Mouse (Mus musculus) ES-E14 (cell line): Measurements from ENCODE around the gene Nxpe4. TPM values are rescaled to one million over a fixed set of nuclear protein-coding genes. Genes with fewer than 3 reads are reported as not detected.

Source experiments
- DNase-seq: peaks from one replicate; pipeline ENCODE4 v3.0.0-alpha.2; 2013; ENCODE audit warnings: low read depth, low spot score
- H3K27ac ChIP-seq: 2 replicates; pipeline ENCODE4 v1.5.1; 2012; ENCODE audit warnings: low read depth, mild to moderate bottlenecking, low read length, moderate library complexity, mixed read lengths; ENCODE audit not compliant: poor library complexity, insufficient read depth, severe bottlenecking
- H3K36me3 ChIP-seq: 2 replicates; pipeline ENCODE4 v1.6.1; 2012; ENCODE audit warnings: mild to moderate bottlenecking, low read length, moderate library complexity, mixed read lengths; ENCODE audit not compliant: control insufficient read depth, poor library complexity, insufficient read depth, severe bottlenecking
- H3K4me1 ChIP-seq, 2 experiments: fragments of 150-350 bp in 1 of 2; sonication (generic) in 1 of 2; 2 replicates each; pipeline ENCODE4 v1.6.1; 2012; ENCODE audit warnings: low read length in 2 of 2, mild to moderate bottlenecking in 1 of 2, mixed read lengths in 1 of 2; ENCODE audit not compliant: control insufficient read depth in 2 of 2, insufficient read depth in 2 of 2, poor library complexity in 1 of 2
- H3K4me3 ChIP-seq, 2 experiments: fragments of 150-350 bp in 1 of 2; sonication (generic) in 1 of 2; 2 replicates each; pipeline ENCODE4 v1.5.1; 2012; ENCODE audit warnings: low read length in 2 of 2, low read depth in 1 of 2, mild to moderate bottlenecking in 1 of 2, mixed read lengths in 1 of 2; ENCODE audit not compliant: insufficient read depth in 1 of 2, poor library complexity in 1 of 2, severe bottlenecking in 1 of 2
- H3K9ac ChIP-seq: 2 replicates; pipeline ENCODE4 v1.6.1; 2012; ENCODE audit warnings: low read depth, mild to moderate bottlenecking, low read length, mixed read lengths; ENCODE audit not compliant: poor library complexity, insufficient read depth, severe bottlenecking
- H3K9me3 ChIP-seq: fragments of 150-350 bp; sonication (generic); 2 replicates; pipeline ENCODE4 v1.6.1; 2012; ENCODE audit warnings: low read depth, mild to moderate bottlenecking, low read length; ENCODE audit not compliant: control insufficient read depth, insufficient read depth
- CHD2 ChIP-seq: IDR thresholded peaks from 2 replicates; pipeline ENCODE4 v1.6.1; 2014; ENCODE audit warnings: mild to moderate bottlenecking, low read depth, low read length, inconsistent platforms
- HCFC1 ChIP-seq: IDR thresholded peaks from 2 replicates; pipeline ENCODE4 v1.6.1; 2012; ENCODE audit warnings: low read length, inconsistent platforms, borderline replicate concordance; ENCODE audit not compliant: insufficient read depth
- MAFK ChIP-seq: IDR thresholded peaks from 2 replicates; pipeline ENCODE4 v1.6.1; 2014; ENCODE audit warnings: mild to moderate bottlenecking, low read depth, low read length, inconsistent platforms; ENCODE audit not compliant: insufficient read depth
- ZC3H11A ChIP-seq: IDR thresholded peaks from 2 replicates; pipeline ENCODE4 v1.6.1; 2012; ENCODE audit warnings: low read depth, mild to moderate bottlenecking, inconsistent platforms, low read length, borderline replicate concordance
- ZNF384 ChIP-seq: IDR thresholded peaks from 2 replicates; pipeline ENCODE4 v1.6.1; 2012; ENCODE audit warnings: low read depth, low read length, inconsistent platforms
- in situ Hi-C, 2 experiments: fragments of 600-800 bp; cut with MboI; formaldehyde crosslinking; loops; one replicate each; pipeline ENCODE4 v1.15.1; 2025; ENCODE audit warnings: low sequenced_read_pairs in 2 of 2, inconsistent platforms in 1 of 2; ENCODE audit not compliant: unreplicated experiment in 2 of 2
- total RNA-seq: library from RNA; depleted of rRNA; stranded (reverse); fragments of 300-350 nt; gene quantifications from 2 replicates; pipeline ENCODE4 v1.2.3, GENCODE M21; 2012

Gene Nxpe4
- total RNA-seq, 1 experiment = 0.94 TPM

DNA sequence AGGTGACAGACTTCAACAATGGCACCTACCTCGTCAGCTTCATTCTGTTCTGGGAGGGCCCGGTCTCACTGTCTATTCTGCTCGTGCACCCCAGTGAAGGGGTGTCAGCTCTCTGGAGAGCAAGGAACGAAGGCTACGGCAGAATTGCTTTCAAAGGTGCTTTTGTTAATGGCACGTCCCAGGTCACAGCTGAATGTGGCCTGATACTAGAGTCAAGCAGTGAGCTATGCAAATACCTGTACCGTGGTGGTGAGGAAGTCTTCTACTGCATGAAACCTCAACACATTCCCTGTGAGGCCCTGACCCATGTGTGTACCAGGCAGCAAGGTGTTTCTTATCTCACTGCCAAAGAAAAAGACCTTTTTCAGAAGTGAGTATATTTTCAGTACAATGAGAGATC, 258.6 kb downstream of the Nxpe4 start:
- Histone ChIP-seq H3K4me1 (no peaks in the 10 kb centered on the region), H3K9ac (no peak overlapping the region), H3K4me3 (no peak overlapping the region), H3K9me3 (no peaks in the 10 kb centered on the region), H3K27ac (no peak overlapping the region), H3K36me3 (no peaks in the 10 kb centered on the region)
- TF ChIP-seq ZC3H11A (no peak), HCFC1 (no peak), MAFK (no peak), ZNF384 (no peak), CHD2 (no peak)
- no peak for DNase-seq
- in situ Hi-C loops = no loop called here

GRCm38 (mm10) chr9:48421029-48421428, 259.2 kb downstream of the Nxpe4 start:
- TF ChIP-seq ZC3H11A = no peak
- H3K4me3 ChIP-seq = no peak overlapping the region
- no peaks in the 10 kb centered on the region for H3K9me3 ChIP-seq
- H3K4me1 ChIP-seq = no peaks in the 10 kb centered on the region
- DNase-seq = no peak
- no peak overlapping the region for H3K9ac ChIP-seq
- H3K36me3 ChIP-seq = no peaks in the 10 kb centered on the region
- in situ Hi-C loops = no loop called here
- H3K27ac ChIP-seq = no peak overlapping the region

GRCm38 (mm10) chr9:48421561-48421960, 259.7 kb downstream of the Nxpe4 start:
- Histone ChIP-seq H3K36me3 (no peaks in the 10 kb centered on the region), H3K27ac (no peak overlapping the region), H3K4me1 (no peaks in the 10 kb centered on the region), H3K9ac (no peak overlapping the region), H3K9me3 (no peaks in the 10 kb centered on the region), H3K4me3 (no peak overlapping the region)
- TF ChIP-seq CHD2 (no peak), ZC3H11A (no peak), HCFC1 (no peak), MAFK (no peak), ZNF384 (no peak)
- in situ Hi-C loops = no loop called here
- no peak for DNase-seq

DNA sequence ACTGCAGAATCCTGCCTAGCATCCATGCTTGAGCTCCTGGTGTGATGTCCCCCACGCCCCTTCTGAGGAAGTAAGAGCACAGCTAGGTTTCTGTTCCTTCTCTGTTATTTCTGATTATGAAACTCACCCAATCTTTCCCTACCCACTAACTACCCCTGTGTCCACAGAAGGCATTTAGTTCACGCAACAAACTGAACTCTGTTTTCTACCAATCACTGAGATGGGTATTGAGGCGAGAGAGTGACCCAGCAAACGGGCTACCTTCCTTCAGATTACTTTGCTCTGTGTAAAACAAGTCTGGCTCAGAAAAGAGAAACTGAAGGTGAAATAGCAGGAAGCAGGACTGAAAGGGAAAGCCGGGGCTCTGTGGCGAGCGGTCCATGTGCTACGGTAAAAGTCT, 260.6 kb downstream of the Nxpe4 start:
- no peaks in the 10 kb centered on the region for H3K4me1 ChIP-seq
- H3K36me3 ChIP-seq = no peaks in the 10 kb centered on the region
- TF ChIP-seq ZC3H11A = no peak
- no peak for TF ChIP-seq CHD2
- TF ChIP-seq MAFK = no peak
- TF ChIP-seq HCFC1 = no peak
- TF ChIP-seq ZNF384 = no peak
- no peaks in the 10 kb centered on the region for H3K9me3 ChIP-seq
- no peak overlapping the region for H3K9ac ChIP-seq
- in situ Hi-C loops = no loop called here
- DNase-seq = no peak
- H3K27ac ChIP-seq = no peak overlapping the region
- no peak overlapping the region for H3K4me3 ChIP-seq

- no peak overlapping the region for H3K4me3 ChIP-seq
- H3K9me3 ChIP-seq = no peaks in the 10 kb centered on the region
- no peaks in the 10 kb centered on the region for H3K4me1 ChIP-seq
- H3K27ac ChIP-seq = no peak overlapping the region
- no peak for TF ChIP-seq ZC3H11A
- no peak for TF ChIP-seq ZNF384
- TF ChIP-seq MAFK = no peak
- no peak for TF ChIP-seq HCFC1
- TF ChIP-seq CHD2 = no peak
- H3K36me3 ChIP-seq = no peaks in the 10 kb centered on the region
- H3K9ac ChIP-seq = no peak overlapping the region
- no peak for DNase-seq
- in situ Hi-C loops = no loop called here
Observed at GRCm38 (mm10) chr9:48423256-48423655, 261.4 kb downstream of the Nxpe4 start.
